Mouse (Mus musculus) activated CD4-positive, CD25-positive, alpha-beta regulatory T cell, adult 4 months (primary cell): ENCODE results near the gene Myo6. TPM values are rescaled to one million over a fixed set of nuclear protein-coding genes. Genes with fewer than 3 reads are reported as not detected.

Source experiments
- ATAC-seq: one replicate; pipeline ENCODE4 v1.8.0; 2017
- polyA plus RNA-seq, 2 experiments: library from polyadenylated mRNA; unstranded; fragments of 100-300 nt; shearing (Covaris generic); gene quantifications; one replicate each; pipeline ENCODE4 v1.2.1; 2017

The Myo6 gene
- polyA plus RNA-seq, 2 experiments from 2014 or later: 24.1 to 31.3 TPM

DNA sequence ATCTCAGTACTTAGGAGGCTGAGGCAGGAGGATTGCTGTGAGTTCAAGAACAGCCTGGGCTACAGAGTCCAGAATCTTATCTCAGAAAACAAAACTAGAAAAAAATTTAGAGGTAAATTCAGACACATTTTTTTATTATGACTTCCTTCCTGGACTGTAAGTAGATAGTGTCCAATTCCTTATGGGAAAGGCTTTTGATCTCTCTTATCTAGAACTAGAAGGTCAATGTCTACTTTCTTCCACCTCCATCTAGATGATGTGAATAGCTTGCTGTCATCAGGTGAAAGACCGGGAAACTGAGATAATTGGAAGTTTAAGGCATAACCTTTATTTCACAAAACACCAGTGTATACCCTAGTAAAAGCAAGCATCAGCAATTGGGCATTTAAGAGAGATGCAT lies 16.9 kb downstream of the Myo6 start:
- ATAC-seq: no peak

DNA sequence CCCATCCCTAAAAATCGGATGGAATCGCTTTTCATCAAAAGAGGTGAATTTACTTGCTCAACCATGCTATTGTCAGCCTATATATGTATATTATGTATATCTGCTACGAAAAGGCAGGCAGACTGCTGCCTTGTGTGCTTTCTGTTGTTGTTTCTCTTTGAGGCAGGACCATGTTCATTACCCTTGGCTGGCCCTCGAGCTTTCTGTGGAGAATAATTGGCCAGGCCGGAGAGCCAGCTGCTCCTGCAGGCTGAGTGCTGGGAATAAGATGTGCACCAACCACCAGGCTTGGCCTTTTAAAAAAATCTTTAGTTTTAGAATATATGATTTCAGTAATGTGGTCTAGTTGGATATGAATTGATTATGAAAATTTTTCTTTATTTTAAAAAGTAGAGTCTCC lies 19.3 kb downstream of the Myo6 start:
- no peak for ATAC-seq

GRCm38 (mm10) chr9:80185737-80186136 lies 20.9 kb downstream of the Myo6 start:
- ATAC-seq: no peak

DNA sequence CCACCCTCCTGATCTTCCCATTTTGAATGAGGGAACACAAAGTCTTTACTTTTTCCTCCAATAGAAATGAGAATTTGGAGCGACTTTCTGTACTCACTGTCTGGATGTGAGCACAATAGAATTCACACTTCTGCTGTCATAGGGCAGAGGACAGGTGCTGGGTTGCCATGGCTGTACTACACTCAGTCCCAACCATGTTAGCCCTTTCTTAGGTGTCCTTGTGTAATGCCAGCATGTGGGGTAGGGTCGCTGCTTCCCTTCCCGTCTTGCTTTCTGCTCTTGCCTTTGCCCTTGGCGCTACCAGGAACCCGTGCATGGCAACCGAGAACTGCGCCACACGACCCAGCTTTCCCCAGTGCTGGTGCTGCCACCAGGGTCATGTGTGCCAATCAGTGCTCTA lies 21.9 kb downstream of the Myo6 start:
- ATAC-seq: no peak

- no peak for ATAC-seq
Observed at GRCm38 (mm10) chr9:80188324-80188893, 23.6 kb downstream of the Myo6 start.

GRCm38 (mm10) chr9:80191240-80191639 lies 26.4 kb downstream of the Myo6 start:
- ATAC-seq: no peak

GRCm38 (mm10) chr9:80192324-80192723 lies 27.5 kb downstream of the Myo6 start:
- no peak for ATAC-seq

- no peak for ATAC-seq
Observed at GRCm38 (mm10) chr9:80194446-80194845, 29.6 kb downstream of the Myo6 start.

DNA sequence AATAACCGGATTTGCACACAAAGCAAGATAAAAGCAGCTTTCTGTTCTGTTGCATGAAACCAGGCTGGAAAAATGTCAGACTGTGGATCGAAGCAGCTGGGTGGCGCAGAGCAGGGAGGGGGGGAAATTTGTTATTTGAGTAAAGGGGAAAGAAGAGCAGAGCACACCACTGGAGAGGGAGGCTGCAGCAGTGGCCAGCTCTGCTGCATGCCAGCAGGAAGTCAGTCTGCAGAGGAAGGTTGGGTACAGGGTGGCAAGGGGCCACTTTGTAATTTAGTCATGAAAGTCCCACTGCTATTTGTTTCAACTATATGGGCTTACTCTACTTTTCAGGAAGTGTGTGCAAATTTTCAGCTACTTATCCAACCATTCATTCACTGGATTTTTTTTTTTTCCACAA lies 31.3 kb downstream of the Myo6 start:
- no peak for ATAC-seq

- ATAC-seq: no peak
Observed at GRCm38 (mm10) chr9:80197233-80197632, 32.4 kb downstream of the Myo6 start.

DNA sequence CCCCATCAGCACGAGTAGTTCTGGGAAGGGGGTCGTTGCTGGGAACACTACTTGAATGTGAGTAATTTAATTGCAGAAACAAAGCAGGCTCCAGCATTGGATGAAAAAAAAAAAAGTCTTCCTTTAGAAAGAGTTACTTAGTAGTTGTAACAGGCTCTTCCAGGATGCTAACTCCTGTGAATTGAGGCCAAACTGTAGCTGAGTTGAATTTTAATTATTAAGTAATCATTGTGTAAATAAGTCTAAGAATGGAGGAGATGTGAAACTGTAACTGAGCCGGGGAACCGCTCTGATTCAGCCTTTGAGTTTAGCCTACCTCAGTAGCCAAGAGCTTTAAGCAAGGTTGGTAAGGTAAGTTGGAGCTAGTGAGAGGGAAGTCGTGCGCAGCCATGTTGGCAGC lies 36.0 kb downstream of the Myo6 start:
- ATAC-seq: no peak

- no peak for ATAC-seq
Observed at GRCm38 (mm10) chr9:80202374-80203060, 37.7 kb downstream of the Myo6 start.

DNA sequence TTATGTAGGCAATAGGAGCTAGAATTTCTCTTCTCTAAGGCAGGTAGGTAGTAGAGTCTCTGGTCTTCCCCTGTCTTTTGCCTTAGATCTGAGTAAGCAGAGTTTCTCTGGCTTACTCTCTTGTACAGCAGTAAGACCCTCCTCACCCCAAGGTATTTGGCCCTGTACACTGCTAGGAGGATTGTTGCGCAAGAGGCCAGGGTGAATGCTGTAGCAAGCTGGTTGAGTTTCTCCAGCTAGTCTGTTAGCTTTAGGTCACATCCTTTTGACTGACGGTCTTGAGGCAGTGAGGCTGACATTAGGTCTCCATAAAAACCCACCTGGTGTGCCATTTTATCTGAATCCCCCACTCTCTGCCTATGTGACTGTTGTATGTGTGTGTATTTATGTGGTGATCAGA lies 43.9 kb downstream of the Myo6 start:
- ATAC-seq: no peak

- no peak for ATAC-seq
Observed at GRCm38 (mm10) chr9:80209459-80209858, 44.6 kb downstream of the Myo6 start.

DNA sequence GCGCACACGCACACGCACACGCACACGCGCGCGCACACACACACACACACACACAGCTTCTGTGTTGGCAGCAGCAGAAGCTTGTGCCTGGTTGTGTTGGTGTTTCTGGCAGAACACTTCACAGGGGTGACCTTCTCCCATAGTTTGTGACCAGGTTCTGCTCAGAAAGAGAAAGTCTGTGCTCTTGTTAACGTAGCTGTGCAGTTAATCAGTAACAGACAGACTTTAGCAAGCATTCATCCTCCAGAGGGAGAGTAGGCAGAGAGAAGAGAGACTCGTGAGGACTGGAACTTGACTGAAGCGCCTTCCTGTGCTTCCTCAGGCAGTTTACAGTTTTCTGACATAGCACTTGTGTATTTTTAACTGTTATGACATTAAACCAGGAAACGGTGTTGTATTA lies 45.3 kb downstream of the Myo6 start:
- no peak for ATAC-seq

DNA sequence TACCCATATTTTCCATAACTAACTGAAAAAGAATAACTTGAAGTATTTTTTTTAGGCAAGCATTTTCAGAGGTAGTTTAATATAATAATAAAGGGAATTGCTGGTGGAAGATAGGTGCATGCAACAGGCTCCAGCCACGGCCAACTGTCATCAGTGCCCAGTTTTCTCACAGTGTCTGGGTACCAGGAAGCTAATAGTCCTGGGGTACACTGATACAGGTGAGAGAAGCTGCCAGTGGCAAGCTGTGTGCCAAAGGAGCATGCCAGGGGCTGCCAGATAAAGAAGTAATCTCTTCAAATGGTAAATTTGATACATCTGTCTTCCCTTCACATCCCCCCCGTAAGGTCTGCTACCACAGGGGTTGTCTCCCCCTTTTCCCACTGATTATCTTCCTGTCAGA lies 48.6 kb downstream of the Myo6 start:
- no peak for ATAC-seq

GRCm38 (mm10) chr9:80215502-80215901 lies 50.7 kb downstream of the Myo6 start:
- ATAC-seq: no peak

GRCm38 (mm10) chr9:80216786-80217501 lies 52.1 kb downstream of the Myo6 start:
- no peak for ATAC-seq

- ATAC-seq: no peak
Observed at GRCm38 (mm10) chr9:80218718-80219117, 53.9 kb downstream of the Myo6 start.

DNA sequence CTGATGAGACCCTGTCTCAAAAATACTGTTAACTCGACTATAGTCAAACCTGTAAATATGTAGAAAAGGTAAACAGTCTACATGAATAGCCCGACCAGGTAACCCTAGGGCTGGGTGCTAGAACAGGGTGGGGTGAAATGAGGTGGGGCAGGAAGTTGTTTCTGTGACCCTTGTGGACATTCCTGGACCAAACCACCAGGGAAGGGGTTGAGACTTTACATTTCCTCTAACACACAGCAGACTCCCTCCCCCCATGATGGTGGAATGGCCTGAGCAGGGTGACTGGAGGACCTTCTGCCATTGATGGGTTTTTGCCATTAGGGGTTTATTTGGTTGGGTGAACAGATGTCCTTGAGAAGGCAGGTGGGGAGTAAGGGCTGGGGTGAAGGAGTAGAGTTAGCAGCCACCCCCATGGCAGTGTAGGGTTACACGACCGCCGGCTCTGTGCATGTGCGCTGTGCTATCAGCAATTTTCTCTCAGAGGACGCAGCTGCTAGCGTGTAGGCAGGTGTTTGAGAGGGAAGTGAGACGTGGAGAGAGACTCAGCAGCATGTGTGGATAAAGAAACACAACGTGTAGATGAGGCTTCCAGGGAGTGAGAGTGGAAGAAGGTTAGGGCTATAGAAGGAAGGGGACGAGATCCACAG lies 59.3 kb downstream of the Myo6 start:
- no peak for ATAC-seq

DNA sequence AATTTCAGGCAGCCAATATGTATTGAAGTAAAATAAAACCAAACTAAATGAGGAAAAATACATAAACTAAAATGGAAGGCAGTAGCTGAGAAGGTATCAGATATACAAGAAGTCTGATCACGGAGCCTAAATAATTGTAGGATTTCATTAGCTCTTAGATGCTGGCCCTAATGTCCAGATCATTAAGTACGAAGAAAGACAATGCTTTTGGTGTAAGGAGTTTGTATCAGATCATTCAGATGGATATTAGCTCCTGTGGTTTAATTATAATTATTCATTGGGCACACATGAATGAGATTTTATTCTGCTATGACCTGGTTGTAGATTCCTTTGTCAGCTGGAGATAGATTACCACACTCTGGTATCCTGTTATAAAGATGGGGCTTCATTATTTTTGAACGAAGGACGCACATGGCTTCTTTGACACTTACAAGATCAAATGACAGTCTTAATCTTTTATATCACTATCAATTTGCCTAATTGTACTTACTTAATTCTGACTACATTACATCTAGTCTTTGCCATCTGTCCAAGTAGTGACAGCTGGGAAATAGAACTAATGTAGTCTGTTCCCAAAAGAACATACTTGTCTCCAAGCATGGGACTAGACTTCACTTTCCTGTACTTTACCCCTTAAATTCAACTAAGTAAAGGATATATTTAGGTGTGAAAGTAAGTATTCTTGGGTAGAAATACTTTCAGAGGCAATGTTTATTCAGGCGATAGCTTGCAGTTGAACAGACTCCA lies 61.9 kb downstream of the Myo6 start:
- no peak for ATAC-seq

DNA sequence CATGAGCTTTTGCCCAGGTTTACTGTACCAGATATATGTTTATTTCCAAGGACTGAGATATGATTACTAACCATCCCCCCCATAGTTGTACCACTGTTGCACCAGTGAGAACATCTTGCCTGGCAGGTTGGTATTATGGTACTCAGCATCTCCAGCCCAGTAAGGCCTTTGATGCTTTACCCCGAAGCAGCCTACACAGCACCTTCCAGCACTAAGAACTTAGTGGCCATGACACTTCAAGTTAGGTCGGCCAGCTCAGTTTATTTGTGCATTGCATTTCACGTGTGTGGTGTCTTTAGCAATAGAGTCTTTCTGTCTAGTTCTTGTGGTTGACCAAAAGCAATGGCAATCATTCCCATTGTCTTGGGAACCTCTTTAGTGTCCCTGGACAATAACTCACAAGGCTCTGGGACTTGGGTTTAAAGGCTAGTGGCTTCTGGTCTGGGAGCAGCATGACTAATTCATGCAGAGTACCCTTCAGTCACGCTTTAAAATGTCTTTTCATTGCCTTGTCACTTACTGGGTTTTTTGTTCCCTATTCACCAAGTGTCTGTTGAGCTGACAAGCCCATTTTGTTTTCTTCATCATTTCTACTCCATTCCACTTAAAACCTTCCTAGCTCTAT lies 69.1 kb downstream of the Myo6 start:
- ATAC-seq: no peak
